Mouse (Mus musculus): Measurements from ENCODE around the gene Hoxa11.

The Hoxa11 gene

DNA sequence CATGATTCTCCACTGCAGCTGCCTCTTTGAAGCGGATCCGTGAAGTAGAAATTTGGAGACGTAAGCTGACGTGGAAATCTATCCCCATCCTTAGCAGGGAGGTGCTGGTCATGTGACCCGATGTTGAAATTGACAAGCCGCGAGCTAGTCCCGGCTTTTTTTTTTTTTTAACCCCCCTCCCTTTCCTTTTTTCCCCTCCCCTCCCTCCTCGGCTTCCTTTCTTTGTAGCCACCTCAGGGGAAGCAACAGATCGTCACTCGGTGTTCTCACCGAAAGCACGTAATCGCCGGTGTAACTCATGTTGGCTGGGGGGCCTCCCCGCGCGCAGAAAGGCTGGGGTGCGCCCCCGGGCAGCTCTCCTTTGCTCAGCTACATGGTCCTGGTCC is at the start of gene Hoxa11:
Gene Hoxa11, minus strand, starts transcription at position 54 of the 386 bp plus-strand sequence.
- DNase-seq (ENCODE audit: low spot score): no peak

DNA sequence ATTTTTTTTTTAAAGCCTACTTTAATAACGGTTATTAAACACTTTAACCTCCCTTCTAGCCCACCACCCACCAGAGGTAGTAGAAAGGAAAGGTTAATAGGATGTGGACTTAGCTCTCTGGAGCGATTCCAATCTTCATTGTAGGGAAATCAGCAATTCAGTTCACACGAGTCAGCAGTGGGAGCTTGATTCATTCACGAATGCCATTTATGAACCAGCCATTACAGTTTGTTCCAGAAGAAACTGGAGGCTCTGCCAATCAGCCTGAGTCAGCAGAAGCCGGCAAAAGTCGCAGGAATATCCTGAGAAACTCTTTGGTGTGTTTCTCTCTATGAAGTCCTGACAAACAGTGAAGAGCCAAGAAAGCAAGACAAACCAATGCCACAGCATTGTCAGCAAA is 49.0 kb upstream of the Hoxa11 start:
- DNase-seq (ENCODE audit: low spot score): no peak

DNA sequence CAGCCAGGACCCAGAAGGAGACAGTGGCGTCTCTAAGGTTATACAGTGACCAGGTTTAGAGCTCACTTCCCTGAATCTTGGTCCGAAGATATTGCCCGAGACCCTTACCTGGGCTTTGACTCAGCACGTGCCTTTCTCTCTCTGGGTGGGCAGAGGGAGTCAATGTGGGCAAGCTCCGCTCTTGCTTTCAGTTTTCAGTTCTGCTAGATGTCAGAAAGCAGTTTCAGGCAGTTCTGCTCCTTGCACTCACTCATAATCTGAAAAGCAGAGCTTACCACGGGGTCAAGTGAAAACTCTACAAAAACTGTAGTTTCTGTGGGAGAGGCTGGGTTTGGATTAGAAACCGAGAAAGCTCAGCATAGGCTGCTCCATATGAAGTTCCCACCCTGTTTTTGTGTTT is 46.7 kb upstream of the Hoxa11 start:
- DNase-seq (ENCODE audit: low spot score): no peak

DNA sequence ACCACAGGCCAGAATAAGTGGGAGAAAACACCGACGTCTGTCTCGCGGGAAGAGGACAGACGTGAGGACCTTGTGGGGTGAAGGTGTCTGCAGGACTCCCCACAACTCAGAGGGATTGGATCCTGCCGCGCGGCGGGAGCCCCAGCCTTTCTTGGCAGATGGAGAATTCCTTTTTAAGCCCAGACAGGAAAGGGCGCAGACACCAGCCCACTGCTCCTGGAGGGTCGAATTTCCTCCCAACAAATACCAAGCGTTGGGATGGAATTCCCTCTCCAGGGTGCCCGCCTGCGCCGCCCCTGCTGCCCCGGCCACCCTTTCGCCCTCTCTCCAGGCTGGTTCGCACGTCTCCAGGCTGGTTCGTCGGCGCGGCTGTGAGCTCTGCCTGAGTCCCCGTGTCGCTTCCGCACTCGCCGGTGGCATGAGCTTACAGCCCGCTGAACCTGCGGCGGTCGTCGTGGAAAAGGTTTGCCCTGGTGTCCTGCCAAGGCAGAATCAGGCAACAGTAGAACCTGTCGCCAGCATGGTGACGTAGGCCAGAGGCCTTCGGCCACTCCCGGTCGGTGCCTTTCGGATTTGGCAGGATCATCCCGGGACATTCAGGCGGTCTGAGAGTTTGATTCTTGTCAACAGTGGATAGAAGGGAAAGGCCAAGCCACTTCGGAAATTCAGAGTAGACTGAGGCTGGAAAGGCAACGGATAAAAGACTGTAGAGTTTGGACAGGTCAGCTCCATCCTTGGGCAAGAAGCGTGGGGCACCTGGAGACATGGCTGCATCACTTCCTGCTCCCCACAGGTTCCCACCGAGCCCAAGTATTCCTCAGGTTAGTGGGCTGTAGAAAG is 45.6 kb upstream of the Hoxa11 start:
- peak; percentile 57 for DNase-seq (ENCODE audit: low spot score)

DNA sequence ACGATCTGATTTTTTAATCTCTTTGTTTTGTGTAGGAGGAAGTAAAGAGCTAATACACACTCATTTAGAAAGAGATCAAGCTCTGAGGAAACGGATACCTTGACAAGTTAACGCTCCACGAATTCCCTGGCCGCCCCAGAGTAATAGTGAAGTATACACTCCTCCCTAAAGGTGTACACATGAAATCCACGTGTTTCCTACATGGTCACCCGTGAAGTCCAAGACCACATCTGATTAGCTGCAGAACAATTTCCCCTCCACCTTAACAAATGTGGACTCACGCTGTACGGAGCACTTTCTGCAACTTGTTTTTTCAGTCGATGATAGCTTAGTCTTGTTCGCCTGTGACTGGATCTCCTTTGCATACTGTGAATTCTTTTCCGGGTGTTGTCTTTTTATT is 44.6 kb upstream of the Hoxa11 start:
- no peak for DNase-seq (ENCODE audit: low spot score)

DNA sequence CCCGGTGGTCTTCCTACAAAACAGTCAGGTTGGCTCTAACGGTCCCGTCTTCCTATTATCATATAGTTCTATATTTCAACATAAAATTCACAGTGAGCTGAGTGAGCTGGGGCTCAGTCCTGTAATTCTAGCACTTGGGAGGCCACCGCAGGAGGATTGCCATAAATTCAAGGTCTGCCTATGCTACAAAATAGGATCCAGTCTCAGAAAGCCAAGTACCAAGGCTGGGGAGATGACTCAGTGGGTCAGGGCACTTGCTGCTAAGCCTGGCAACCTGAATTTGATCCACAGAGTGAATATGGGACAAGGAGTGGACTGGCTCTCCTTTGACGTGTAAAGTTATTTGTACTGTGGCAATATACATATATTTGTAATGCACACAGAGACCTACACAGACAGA is 38.3 kb upstream of the Hoxa11 start:
- no peak for DNase-seq (ENCODE audit: low spot score)

DNA sequence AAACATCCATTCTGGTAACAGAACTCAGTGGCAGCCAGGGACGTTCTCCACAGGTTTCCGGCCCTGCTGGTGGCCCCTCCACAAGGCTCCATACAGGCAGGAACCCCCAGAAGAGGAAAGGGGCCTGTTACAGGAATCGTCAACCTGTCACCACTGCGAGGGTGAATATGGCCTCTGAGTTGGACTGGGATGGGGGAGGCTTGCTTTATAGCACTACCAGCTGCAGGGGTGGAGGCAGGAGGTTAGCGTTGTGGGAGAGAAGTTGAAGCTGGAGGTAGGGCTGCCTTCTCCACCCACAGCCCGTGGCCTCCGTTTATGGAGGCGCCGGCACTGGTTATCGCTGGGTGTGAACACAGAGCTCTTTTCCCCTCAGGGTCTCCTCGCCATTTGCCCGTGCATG is 35.5 kb upstream of the Hoxa11 start:
- DNase-seq (ENCODE audit: low spot score): no peak

DNA sequence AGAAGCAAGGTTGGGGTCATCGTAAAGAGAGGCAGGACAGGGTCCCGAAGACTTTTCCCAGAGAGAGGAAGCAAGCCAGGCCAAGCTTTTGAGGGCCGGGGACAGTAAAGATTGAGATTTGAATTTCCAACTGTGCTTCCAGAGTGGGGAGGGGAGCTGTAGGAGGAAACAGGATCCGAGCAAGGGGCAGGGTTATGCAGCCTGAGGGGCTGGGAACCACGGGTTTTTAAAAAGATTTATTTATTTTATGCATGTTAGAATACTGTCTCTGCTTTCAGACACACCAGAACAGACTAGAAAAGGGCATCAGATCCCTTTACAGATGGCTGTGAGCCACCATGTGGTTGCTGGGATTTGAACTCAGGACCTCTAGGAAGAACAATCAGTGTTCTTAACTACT is 31.3 kb upstream of the Hoxa11 start:
- no peak for DNase-seq (ENCODE audit: low spot score)

DNA sequence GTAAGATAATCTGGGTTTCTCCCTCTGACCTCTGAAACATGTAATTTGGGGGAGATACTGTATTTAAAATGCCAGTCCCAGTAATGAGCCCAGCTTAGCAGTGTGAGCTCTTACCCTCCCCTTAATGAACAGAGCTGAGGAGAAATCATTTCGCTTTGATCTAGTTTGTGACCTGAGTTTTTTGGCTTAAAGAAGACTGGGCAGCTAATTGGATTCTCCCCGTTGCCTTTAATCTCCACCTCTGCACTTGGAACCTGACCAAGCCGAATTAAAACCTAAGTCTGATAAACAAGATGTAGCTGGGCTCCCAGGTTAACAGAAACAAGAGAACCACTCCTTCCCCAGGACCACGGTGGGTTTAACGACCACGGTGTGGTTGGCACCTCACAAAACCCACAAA is 30.8 kb upstream of the Hoxa11 start:
- DNase-seq (ENCODE audit: low spot score): no peak

DNA sequence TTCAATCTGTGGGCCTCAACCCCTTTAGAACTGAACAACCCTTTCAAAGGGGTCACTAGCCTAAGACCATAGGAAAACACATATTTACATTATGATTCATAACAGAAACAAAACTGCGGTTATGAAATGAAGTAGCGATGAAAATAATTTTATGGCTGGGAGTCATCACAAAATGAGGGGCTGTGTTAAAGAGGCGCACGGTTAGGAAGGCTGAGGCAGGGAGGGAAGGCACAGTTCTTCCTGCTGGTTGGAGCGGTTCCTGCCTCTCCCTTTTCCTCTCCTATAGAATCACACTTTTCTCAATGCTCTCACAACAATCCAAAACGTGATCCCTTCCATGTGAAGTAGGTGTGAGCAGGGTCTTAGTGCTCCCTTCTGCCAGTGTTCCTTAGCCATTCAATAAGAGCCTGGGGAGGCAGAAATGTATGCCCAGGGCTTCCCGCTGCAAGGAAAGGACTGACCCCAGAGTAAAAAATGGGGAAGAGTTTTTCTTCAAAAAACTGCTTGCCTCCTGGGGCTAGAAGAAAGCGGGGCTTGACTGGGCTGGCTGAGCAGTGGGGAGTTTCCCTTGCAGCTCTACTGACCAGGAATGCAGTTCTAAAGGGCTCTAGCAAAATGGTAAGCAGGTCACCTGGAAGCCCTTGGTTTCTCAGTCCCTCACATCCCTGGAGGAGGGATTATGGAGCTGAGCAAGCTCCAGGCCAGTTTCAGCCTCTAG is 30.1 kb upstream of the Hoxa11 start:
- DNase-seq (ENCODE audit: low spot score): no peak

DNA sequence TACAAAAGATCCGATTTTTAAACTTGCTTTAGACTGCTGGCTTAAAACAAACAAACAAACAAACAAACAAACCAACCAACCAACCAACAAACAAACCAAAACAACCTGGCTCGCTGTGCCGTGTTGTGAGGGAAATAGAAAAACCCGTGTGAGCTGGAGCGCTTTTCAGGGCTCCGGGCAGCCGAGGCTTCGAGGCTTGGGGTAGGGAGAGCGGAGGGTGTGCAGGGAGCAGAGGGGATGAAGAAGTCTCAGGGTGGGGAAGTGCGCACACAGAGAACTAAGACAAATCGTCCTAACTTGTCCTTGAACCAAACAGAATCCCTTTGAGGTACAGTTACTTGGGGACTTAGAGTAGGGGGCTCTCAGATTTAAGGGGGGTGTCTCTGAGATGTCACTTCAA is 29.0 kb upstream of the Hoxa11 start:
- no peak for DNase-seq (ENCODE audit: low spot score)

DNA sequence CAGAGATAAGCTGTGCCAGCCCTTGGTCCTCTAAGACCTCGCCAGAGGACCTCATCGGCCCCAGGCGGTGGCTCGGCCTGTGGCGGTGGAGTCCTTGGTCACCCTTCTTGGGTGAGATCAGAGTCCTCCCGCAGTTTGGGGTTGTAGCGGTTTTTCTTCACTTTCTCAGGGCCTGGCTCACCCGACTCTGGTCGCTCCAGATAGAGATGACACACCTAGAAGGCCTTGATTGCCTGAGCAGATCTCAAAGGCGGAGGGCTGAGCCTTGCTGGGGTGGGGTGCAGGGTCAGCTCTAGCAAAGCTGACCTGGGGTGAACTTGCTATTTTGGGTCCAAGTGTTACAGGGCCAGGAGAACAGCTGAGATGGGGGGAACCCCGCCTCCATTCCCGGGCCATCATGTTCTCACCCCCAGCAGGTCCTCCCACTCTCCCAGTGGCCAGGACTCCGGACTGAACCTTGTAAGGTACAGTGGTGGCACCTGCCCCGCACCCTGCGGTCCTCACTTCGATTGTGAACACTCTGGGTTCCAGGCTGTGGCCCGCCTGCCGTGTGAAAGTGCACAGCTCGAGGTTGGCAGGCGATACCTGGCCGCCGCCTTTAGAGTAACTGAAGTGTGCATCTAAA is 28.2 kb upstream of the Hoxa11 start:
- DNase-seq (ENCODE audit: low spot score): no peak

DNA sequence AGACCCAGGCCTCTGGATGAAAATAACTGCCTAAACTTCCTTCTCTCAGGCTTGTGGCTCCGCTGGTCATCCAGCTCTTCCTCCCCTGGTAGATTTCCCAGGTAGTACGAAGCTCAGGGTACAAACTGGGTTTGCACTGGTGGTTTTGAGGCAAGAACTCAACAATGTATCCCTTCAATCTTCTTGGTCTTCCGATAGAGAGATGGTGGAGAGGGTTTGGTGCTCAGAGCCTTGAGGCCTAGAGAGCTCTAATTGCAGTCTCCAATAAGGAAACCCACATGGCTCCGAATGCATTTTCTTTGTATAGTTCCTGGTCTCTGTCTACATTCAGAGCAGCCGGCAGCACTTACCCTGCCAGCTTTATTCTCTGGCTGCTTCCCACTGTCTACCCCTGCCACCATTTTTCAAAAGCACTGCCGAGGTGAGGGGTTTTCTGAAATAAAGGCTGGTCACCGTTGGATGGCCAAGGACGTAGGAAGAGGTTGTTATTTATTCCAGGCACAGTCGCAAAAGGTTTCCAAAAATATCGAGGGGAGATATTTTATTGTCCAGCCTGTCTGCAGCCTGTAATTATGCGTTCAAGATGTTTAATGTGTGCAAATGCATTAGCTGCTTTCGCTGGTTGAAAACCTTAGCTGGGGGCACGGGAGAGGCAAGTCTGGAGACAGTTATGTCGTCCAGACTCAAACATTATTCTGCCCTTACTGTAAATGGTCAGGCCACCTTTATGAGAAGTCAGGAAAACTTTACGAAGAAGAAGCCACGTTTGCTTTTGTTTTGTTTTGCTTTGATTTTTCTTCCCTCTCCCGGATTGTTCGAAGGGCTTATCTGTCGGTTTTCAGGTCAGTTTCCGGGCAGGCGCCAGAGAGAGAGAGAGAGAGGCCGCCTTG is 27.4 kb upstream of the Hoxa11 start:
- DNase-seq (ENCODE audit: low spot score): no peak

DNA sequence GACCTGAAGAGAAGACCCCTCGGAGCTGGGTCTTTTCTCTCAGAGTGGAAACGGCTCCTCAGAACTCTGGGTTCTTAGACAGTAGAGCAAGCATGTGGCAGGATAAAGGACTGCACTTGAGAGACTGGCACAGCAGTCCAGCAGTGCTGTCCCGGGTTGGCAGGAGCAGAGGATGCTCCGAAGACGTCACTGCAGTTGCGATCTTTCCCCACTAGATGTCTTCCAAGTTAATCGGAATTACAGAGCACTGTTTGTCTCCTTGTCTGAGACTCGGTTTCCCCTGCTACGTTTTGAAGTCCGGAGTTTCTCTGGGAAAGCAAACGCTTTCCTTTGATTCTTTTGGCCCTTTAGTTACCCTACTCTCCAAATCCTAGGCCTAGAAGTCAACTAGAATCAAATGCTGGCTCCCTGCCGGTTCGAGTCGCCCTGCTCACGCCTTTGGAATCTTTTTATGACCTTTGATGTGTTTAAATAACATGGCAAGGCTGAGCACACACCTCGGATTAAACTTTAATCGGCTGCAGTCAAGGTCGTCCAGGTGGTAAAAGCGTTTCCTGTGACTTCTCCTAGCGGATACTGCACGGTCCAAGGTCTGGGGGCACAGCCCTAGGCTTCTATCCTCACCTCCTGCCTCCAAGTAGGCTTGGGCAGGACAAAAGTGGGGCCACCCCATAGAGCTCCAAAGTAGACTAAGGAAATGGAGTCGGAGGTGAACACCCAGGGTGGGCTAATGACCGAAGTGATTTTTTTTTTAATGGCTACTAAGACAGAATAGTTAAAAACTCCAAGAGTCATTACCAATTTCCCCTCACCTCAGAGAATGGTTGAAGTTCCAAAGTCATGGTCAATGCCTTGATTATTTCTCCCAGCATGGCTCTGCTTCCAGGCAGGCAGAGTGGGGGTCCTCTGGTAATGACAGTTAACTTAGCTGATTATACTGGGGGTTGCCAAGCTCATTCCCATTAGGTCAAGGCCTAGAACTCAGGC is 25.2 kb upstream of the Hoxa11 start:
- peak; percentile 89 for DNase-seq (ENCODE audit: low spot score)

DNA sequence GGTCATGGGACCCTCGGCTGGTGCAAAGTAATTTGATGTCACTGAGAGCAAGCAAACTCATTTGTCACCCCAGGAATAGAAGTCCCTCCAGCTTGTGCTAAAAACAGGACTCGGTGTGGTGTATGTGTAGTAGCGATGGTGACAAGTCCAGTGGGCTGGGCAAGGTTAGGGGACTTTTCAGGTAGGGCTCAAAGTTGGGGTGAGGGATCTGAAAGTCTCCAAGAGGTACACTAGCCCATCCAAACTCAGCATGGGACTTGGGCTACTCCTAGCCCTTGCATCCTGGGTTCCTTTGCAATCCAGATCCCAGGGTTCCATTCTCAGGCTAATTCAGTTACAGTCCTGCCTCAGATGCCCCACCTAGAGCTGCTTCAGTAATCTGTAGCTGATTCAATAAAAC is 23.1 kb upstream of the Hoxa11 start:
- DNase-seq (ENCODE audit: low spot score): no peak

DNA sequence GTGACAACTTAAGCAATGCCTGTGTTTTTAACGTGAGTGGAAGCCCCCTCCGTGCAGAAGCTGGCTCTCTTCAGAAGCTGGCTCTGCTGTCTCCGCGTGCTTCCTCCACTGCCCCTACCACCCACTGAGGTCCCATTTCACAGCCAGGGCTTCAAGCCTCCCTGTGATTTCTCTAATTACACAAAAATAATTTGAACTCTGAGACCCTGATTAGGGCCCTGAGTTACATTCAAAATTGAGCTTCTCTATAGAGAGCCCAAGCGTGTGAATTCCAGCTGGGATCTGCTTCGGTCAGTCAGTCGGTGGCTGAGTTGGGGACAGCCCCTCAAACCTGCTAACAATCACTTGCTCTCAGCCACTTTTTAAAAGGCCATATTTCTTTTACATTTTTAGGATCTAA is 22.7 kb upstream of the Hoxa11 start:
- DNase-seq (ENCODE audit: low spot score): no peak

DNA sequence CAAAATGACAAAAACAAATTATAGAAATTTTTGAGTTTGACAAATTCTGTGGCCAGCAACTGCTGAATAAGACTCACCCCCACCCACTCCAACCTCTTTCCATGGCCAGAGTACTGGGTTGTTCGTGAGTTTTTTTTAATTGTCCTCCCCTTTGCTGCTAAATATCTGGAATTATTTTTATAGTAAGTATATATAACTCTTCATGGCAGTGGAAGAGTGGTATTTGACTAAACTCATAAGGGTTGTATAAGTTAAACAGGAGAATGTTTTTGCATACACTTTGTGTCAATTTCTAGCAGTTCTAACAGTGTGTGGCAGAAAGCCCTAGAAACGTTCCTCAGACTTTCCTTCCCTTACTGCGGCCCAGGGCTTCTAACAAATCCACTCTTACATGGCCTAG is 22.1 kb upstream of the Hoxa11 start:
- no peak for DNase-seq (ENCODE audit: low spot score)

DNA sequence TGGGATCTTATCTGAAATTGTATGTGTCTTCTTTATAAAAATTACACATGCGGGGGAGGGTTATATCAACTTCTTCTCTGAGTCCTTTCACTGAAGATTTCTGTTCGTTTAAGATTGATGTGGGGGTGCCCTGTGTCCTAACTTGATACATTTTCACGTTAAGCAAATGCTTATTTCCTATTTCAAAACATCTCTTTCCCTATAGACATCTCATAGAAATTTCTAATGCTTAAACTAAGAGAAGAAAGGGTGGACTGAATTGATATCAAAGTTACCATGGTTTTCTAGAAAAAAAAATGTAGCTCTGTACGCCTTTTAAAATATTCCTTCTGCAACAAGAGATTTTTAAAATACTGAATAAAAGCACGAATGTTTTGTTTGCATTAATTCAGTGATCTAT is 21.6 kb upstream of the Hoxa11 start:
- no peak for DNase-seq (ENCODE audit: low spot score)

DNA sequence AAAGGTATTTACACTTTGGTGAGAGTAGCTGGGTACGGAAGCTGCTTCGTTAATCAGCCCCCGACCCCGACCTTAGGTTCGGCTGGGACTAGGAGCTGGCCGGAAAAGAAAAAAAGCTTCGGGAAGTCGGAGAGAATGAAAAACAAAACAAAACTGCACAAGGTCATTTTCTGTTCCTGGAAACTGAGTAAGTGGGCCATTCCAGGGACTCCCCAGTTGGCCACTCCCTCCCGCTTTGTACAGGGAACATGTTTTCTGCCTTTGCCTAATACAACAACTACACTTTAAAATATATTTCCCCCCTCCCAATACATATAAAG is 21.0 kb upstream of the Hoxa11 start:
- DNase-seq (ENCODE audit: low spot score): no peak

DNA sequence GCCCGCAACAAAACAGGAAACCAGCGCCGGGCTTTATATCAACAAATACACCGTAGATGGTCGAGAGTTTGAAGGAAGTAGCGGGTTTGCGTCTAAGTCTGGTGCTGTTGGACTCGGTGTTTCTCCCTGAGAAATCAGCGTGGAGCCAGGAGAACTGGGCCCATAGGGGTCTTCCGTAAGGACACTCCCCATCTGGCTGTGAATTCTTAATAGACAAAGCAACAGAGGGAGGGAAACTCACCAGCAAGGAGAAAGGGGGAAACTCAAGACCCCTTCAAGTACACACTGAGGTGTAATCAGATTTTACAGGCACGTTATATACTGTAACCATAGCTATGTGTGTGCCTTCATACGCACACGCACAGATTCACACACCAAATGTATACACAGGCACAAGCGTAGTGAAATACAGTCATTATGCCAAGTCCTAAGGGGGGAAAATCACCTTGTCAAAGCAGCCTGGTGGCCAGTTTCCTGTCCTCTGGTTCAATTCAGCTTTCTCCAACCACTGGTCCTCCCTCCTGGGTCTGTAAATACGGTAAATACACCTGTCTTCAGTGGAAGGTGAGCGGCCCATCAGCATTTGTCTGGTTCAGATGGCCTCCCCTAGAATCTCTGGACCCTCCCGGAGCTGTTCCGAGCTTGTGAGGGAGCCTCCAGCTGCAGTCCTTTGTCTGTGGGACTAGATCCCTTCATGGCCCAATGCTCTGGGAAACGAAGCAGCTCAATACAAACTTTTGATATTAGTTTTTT is 20.5 kb upstream of the Hoxa11 start:
- DNase-seq (ENCODE audit: low spot score): peak; percentile 41
